Mouse (Mus musculus) thymus, adult 18-20 months (tissue): ENCODE results near the gene Zhx3.

Experiments
- DNase-seq, 2 experiments: peaks; one replicate each; pipeline ENCODE4 v3.0.0; 2022; ENCODE audit warnings: mixed read lengths in 2 of 2

Zhx3 gene

DNA sequence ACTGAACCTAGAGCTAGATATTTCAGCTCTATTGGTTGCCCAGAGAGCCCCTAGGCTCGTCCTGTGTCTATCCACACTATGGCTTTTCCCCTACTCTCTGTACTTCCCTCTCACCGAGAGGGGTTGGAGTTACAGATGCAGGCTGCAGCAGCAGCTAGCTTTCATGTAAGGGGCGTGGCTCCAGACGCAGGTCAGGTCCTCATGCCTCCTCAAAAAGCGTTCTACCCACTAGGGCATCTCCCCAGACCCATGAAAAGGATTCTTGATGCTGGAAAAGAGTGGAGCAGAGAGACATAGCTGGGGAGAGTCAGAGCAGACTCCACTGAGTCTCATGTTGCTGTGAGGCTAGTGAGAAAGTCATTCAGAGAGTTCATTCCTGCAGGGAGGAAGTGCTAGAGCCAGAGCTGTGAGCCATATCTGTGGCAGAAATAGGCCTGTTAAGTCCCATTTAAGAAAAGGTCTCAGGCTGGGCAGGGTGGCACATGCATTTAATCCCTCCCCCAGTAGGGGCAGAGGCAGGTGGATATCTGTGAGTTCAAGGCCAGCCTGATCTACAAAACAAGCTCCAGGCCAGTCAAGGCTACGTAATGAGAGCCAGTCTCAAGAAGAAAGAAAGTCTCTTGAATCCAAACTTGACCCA is 8.8 kb upstream of the Zhx3 start:
- no peak for DNase-seq

DNA sequence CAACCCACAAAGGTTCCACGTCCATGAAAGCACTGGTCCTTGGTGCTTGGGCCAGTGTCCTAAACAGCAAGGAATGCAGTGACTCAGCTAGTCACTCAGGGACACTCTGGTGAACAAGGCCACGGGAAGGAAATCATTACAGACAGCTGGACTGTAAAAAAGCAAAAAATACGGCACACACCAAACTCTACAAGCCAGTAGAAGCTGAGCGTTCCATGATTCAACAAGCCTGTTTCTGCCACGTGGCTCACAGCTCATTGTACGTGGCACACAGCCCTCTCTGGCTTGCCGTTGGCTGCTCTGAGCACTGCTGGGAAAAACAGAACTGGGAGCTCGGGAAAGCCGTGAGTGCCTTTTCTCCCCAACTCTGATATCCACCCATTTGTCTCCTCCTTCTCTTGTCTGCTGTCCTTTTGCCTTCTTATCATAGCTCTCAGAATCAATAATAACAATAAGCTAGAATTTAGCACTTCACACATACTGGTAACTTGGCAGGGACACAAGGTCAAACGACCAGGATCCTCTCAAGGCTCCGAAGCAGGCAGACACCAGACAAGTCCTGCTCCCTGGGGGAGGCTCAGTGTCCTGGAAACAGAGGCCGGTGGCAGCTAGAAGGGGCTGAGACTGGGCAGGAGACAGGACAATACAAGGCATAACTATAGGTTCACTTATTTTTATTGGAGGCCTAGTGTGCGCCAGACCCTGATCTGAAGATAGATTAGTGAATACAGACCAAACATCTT is 7.8 kb upstream of the Zhx3 start, which contains the start of gene Lpin3:
Gene Lpin3, plus strand, starts transcription at position 218 of the 743 bp plus-strand sequence.
- DNase-seq = no peak

DNA sequence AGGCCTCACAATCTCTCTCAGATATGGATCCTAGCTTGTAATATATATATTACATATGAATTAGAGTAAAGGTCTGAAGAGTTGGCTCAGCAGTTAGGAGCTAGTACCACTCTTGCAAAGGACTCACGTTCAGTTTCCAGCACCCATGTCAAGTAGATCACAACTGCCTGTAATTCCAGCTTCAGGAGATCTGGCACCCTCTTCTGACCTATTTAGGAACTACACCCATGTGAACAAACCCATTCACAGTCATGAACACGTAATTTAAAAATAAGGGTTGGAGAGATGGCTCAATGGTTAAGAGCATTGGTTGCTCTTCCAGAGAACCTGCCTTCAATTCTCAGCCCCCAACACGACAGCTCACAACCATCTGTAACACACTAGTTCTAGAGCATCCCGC is 3.3 kb upstream of the Zhx3 start:
- DNase-seq = no peak

GRCm38 (mm10) chr2:160874231-160874877 is 1.6 kb upstream of the Zhx3 start:
- no peak for DNase-seq

DNA sequence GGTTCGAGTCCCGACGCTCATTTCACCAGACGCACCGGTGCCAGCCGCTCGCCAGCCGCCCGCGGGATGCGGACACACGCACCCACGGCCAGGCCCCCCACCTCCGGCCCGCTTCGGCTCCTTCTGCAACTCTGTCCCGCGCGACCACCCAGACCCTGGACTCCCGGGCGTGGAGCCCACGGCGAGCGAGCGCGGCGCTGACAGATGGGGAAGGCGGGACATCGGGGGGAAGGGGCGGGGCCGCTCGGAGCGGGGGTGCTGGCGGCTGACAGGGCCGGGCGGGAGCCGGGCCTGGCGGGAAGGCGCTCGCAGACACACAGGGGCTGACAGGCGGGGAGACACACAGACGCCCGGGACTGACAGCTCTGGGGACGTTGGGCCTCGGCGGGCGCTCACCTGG is 403 bp downstream of the Zhx3 start:
- peak; percentile 66 to 71 for DNase-seq

GRCm38 (mm10) chr2:160871310-160871709 is 1.5 kb downstream of the Zhx3 start:
- DNase-seq = no peak

DNA sequence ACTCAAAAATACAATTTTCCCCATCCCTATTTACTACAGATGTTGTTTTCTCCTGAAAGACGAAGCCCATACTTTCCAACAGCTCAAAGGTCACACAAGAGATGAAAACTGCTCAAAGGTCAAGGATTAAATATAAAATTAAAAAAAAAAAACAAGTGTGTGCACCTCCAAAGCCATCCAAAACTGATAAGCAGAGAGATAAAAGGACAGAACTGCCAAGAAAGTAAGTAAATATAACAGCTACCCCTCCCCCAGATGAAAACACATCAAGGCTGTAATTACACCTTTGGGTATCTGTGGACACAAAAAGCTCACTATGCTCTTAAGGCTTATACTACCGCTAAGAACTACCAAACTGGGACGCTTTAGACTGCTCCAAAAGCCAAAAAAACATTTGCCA is 3.4 kb downstream of the Zhx3 start:
- DNase-seq = no peak

DNA sequence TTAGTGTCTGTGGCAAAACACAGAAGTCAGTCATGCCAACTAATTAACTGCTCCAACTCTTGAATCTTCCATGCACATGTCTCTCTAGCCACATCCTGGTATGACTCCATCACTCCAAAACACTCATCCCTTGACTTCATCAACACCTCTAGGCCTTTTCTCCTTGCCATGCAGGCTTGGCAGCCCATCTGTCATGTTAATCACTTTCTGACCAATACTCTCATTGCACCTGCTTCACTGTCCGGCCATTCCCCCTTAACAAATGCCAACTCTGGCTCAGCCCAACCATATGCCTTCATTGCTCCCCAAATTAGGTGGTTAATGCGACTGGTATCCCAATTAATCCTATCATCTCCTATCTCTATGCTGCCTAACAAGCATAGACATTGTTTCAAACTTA is 7.5 kb downstream of the Zhx3 start:
- no peak for DNase-seq

- DNase-seq = no peak
These were observed 8.7 kb downstream of the Zhx3 start for GRCm38 (mm10) chr2:160864112-160864511.

- DNase-seq = no peak
These were observed 12.4 kb downstream of the Zhx3 start for GRCm38 (mm10) chr2:160860363-160860762.

DNA sequence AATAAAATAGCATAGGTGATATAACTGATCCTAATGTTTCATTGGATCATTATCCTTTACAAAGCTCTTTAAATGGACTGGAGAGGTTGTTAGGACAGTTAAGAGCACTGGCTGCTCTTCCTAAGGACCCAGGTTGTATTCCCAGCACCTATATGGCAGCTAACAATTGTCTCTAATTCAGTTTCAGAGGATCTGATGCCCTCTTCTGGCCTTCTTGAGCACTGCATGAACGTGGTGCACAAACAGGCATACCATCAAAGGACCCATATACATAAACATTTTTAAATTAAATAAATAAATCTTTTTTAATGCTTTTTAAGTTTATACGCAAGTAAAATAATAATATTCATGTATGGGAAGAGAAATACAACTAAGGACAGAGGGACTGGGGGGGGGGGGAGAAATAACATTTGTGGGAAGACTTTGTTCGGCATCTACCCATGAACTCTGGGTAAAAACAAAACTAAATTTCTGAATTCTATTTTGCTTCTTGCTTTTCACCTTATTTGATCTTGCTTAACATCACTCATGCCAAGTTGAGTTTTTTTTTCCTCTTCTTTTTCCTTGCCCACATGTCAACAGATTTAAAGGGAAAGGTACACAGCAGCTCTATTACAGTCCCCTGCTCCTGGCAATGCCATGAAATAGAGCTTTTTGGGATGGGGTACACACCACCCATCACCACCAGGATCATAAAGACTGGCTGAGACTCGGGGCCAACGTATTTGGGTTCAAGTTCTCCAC is 16.3 kb downstream of the Zhx3 start:
- DNase-seq = no peak

DNA sequence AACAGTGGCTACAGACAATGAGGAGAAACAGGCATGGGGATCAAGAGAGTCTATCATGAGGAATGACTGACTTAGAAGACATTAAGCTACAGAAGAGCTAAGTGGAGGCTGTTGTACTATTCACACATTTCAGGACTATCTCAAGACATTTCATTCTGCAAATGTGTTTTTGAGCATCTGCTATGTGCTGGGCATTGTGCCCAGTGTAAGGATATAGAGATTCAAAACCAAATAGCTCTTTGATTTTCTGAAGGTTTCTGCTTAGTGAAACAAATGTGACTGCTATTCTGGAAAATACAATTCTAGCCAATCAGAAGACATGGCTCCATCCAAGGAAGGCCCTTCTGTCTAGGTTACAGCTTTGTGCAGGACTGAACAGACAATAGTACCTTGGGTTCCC is 18.1 kb downstream of the Zhx3 start:
- DNase-seq = no peak

- DNase-seq = no peak
These were observed 22.4 kb downstream of the Zhx3 start for GRCm38 (mm10) chr2:160850360-160850759.

GRCm38 (mm10) chr2:160849617-160850240 is 23.1 kb downstream of the Zhx3 start:
- no peak for DNase-seq

DNA sequence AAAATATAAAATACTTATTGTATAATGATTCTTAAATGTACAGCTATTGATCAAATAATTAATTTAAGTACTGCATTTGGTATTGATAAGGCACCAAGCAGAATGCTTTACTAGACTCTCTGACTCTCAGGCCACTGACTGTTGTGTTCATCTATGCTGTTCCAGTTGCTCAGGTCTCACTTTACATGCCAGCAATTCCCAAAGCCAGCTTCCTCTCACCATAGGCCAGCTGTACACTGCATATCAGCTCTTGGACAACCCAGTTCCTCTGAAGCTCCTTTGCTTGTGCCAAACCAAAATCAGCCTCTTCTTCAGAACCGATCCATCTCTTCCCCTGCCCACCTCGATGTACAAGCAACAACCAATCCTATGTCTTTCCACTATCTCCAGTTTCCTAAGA is 24.6 kb downstream of the Zhx3 start:
- no peak for DNase-seq

DNA sequence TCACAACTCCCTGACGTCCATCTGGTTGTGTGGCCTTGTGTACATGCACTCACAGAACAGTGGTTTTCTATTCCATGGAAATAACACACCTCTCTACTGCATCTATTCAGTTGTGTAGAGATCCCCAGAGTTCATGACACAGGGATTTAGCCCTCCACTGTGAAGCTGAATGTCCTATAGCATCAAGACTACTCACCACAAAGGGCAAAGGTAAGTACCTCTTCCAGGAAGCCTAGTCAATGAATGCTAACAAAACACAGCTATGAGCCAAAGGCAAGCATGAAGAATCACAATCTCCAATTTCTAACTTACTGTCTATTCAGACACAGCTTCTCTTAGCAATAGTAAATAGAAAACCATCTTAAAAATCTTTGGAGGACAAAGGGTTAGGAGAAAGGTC is 25.1 kb downstream of the Zhx3 start:
- DNase-seq = no peak

DNA sequence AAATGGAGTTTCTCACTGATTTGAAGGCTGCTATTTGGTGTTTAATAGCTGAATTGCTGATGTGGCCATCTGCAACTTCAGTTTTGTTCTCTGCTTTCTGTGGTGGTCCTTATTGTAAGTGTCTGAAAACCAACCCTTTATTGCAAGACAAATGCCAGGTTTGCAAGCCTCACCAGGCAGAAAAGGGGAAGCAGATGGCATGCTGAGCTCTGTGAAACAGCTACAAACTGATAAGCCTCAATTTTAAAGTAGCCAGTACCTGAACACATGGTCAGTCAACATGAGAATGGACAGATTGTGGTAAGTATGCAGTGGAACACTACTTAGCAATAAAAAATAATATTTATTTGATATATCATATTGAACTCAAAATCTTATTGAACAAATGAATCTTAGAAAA is 32.0 kb downstream of the Zhx3 start:
- DNase-seq = no peak

DNA sequence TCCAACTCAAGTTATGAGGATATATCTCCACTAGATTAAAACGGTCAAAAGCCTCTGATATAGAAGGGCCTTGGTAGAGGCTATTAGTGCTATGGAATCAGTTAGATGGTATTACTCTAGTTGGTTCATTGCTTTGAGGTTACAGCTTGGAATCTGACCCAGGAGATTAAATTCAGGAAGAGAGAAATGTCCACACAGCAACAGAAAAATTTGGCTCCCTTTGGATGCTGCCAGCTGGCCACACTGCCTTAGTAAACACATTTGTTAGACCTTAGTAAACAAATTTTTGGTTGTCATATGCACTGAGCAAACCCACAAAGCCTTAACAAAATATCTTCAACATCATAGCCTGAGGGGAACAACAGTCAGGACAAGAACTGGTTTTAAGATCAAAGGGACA is 62.0 kb downstream of the Zhx3 start:
- no peak for DNase-seq

DNA sequence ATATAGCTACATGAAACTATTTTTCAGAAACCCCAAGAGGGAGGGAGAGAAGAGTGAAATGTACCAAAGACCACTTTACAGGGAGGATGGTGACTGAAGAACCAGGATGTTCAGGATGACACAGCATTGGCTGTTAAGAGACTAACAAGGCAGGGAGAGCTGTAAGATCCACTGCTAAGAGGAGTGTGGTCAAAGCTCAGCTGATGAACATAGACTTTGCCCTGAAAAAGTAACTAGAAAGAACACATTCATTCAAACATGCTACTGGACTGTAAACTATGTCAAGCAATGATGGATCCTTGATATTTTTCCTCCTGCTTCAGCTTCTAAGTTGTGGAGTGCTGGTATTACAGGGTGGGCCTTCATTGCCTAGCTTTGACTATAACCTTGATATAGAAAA is 62.4 kb downstream of the Zhx3 start:
- DNase-seq = no peak

DNA sequence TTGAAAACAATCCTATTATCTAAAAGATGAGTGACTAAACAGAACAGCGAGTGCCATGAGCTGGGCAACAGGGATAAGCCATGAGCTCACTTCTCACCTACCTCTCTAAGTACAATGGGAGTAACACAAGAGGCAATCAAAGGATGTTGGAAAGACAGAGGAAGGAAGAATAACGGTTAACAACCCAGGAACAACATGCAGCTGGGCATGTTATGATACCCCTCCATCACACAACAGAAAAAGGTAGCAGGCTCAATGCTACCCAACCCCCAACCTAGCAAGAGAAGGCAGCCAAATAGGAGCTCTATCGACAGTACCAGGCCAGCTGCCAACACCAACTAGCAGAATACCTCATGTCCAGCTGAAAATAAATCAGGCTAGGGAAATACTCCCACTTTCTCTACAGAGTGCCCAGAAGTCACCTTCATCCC is 66.7 kb downstream of the Zhx3 start:
- no peak for DNase-seq

DNA sequence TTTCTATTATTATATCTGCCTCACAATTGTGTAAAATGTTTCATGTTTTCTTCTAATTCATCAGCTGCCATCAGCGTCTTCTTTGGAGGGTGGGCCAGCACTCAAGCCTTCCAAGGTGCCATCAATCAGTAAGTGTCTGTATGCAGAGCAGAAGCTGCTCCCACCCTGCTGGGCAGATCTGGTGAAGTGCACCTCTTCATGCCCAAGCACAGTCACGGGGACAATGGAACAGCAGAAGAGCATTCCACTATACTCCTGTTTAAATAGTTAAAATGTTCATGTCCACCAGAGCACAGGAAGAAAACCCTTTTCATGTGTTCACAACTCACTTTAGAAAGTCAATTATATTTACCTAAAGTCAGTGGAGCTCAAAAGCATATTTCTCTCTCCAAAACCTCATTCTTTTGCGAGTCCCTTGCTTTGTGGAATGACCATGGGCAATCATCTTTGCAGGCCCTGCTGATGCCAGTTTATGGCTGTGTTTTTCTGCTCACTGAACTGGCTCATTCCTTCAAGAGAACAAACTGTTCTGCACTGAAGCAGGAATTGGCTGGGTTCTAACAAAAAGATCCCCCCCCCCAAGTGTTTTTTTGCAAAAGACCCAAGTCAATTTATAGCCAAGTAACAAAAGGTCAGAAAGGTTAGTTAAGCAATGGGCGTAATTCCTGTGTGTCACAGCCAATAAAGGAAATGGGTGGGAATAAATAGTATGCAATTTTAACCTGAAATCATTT is 67.8 kb downstream of the Zhx3 start:
- DNase-seq = no peak

DNA sequence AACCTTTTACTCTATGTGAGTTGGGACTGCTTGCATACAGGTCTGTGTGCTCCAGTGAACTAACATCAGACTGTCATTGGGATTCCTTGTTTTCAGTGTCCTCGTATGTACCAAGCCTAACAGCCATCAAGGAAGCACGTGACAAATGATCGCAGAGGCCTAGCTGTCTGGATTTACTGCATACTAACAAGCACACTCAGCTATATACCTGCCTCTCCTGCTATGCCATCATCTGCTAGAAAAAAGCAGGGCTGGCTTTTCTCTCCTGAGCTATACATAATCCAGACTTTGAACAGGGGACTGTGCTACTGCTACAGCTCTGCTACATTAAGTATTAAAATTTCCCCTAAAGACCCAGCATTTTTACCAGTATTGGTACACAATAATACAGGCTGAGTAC is 70.5 kb downstream of the Zhx3 start:
- no peak for DNase-seq
